Mouse (Mus musculus) E14TG2a.4 (cell line): Measurements from ENCODE around the gene Ptprh.

ENCODE experiments used
- CTCF ChIP-seq: conservative IDR thresholded peaks from 2 replicates; pipeline ENCODE4 v1.5.1; 2014; ENCODE audit warnings: low read length
- NANOG ChIP-seq: IDR thresholded peaks from 2 replicates; pipeline ENCODE4 v1.6.1; 2014; ENCODE audit warnings: borderline replicate concordance, low read length, mixed read lengths

DNA sequence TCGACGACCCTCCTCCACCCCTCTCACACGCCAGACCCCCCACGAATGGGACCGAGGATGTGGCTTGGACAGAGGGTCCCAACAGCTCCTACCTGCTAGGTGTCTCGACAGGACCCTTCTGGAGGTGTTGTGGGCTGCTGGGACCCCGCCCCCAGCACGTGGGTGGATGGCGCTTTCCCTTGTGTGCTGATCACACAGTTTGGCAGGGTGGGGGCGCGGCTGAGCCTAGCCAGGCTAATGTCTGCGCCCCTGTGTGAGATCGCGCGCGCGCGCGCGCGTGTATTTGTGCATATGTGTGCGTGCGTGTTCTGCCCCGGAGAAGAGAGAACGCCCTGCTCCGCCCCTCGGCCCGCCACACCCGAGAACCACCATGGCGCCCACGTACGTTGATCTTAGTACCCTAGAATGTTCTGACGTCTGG is 56.6 kb downstream of the Ptprh start, which contains the start of gene Syt5:
- TF ChIP-seq CTCF: no peak
- TF ChIP-seq NANOG: no peak
